ENCODE assay signal across 10 mouse cellular contexts in genomic region chr5:141553444-141553843, GRCm38 (mm10).
"Had no signal": no experiment of that assay in that cellular context is flagged by ENCODE, and none has a peak within 500 bp of the region (broad histone marks: within the 10 kb centered on the region; RNA-seq: fewer than 3 reads in every experiment).

No protein-coding gene starts in this region.

- H3K36me3 ChIP-seq: limb, embryonic 15.5 days; liver, embryonic 12.5 days; midbrain, embryonic 12.5 days had no signal

- H3K4me1 ChIP-seq: limb, embryonic 15.5 days; liver, embryonic 12.5 days had no signal

- H3K27ac ChIP-seq: limb, embryonic 15.5 days; liver, embryonic 12.5 days; midbrain, embryonic 12.5 days had no signal

- H3K9me3 ChIP-seq: limb, embryonic 15.5 days; liver, embryonic 12.5 days; midbrain, embryonic 12.5 days had no signal

- H3K9ac ChIP-seq: limb, embryonic 15.5 days; liver, embryonic 12.5 days; lung, embryonic 14.5 days; midbrain, embryonic 12.5 days had no signal

- H3K4me2 ChIP-seq: limb, embryonic 15.5 days; liver, embryonic 12.5 days; lung, embryonic 14.5 days; midbrain, embryonic 12.5 days had no signal

- H3K27me3 ChIP-seq: limb, embryonic 15.5 days; liver, embryonic 12.5 days; midbrain, embryonic 12.5 days had no signal

- ATAC-seq: intestine, embryonic 16.5 days; liver, embryonic 12.5 days had no signal

- DNase-seq: kidney, adult 9 months; lung, embryonic 14.5 days; lung, postnatal 10 days; lung, postnatal 4 days; thymus, adult 18-20 months; thymus, postnatal 14 days had no signal

- H3K4me3 ChIP-seq: limb, embryonic 15.5 days; liver, embryonic 12.5 days; midbrain, embryonic 12.5 days had no signal
